Mouse (Mus musculus) intestine, postnatal 0 days (tissue): ENCODE measurements at regions not wholly inside any gene's neighbourhood (a gene's known extent, or its start where the extent isn't known, plus 50 kb on each side); places are given as distances from the start of the nearest gene placed in this dataset.

Experiments used
- ATAC-seq: fragments of 200-750 bp; cut with Nextera tagmentation; 2 replicates; pipeline ENCODE4 v1.8.0; 2017; ENCODE audit warnings: mild to moderate bottlenecking, moderate TSS enrichment, moderate library complexity
- H3K27ac ChIP-seq: fragments of 300-500 bp; sonication (generic); 2 replicates; pipeline ENCODE4 v1.5.1; 2014; ENCODE audit warnings: mild to moderate bottlenecking, low read depth, low read length, moderate library complexity
- H3K27me3 ChIP-seq: fragments of 300-500 bp; sonication (generic); replicated peaks from 2 replicates; pipeline ENCODE4 v1.6.1; 2014; ENCODE audit warnings: low read length, mixed read lengths; ENCODE audit not compliant: control insufficient read depth, insufficient read depth
- H3K36me3 ChIP-seq: fragments of 300-500 bp; sonication (generic); 2 replicates; pipeline ENCODE4 v1.6.1; 2014; ENCODE audit warnings: mild to moderate bottlenecking, moderate library complexity; ENCODE audit not compliant: control insufficient read depth, insufficient read depth
- H3K4me1 ChIP-seq: fragments of 300-500 bp; sonication (generic); replicated peaks from 2 replicates; pipeline ENCODE4 v1.6.1; 2014; ENCODE audit warnings: antibody characterized with exemption, low read length, mixed read lengths; ENCODE audit not compliant: control insufficient read depth, insufficient read depth
- H3K4me2 ChIP-seq: fragments of 300-500 bp; sonication (generic); replicated peaks from 2 replicates; pipeline ENCODE4 v1.6.1; 2014; ENCODE audit warnings: low read depth, mild to moderate bottlenecking, moderate library complexity
- H3K4me3 ChIP-seq: fragments of 300-500 bp; sonication (generic); 2 replicates; pipeline ENCODE4 v1.5.1; 2014; ENCODE audit warnings: low read depth, low read length
- H3K9ac ChIP-seq: fragments of 300-500 bp; sonication (generic); 2 replicates; pipeline ENCODE4 v1.6.1; 2014; ENCODE audit warnings: mild to moderate bottlenecking, low read depth, low read length
- H3K9me3 ChIP-seq: fragments of 300-500 bp; sonication (generic); 2 replicates; pipeline ENCODE4 v1.6.1; 2016; ENCODE audit warnings: mixed run types; ENCODE audit not compliant: control insufficient read depth
- CTCF ChIP-seq: sonication (generic); IDR thresholded peaks from 2 replicates; pipeline ENCODE4 v1.5.1; 2016; ENCODE audit warnings: low read depth, mild to moderate bottlenecking, control low read depth, antibody characterized with exemption, moderate library complexity
- WGBS: fragments of 180-500 bp; shearing (Covaris S2); extraction: QIAGEN DNeasy Blood & Tissue Kit; methylation state at CpG from one replicate; pipeline ENCODE4 v1.1.7; 2014; 5-methylcytosine and 5-hydroxymethylcytosine counted together

GRCm38 (mm10) chr9:33442266-33442665 lies 806.2 kb downstream of the Ets1 start:
- WGBS: 83% methylated on average over 5 of the region's 5 CpGs
- H3K9me3 ChIP-seq: no peaks in the 10 kb centered on the region
- no peak for TF ChIP-seq CTCF
- no peaks in the 10 kb centered on the region for H3K27me3 ChIP-seq
- no peak overlapping the region for H3K4me3 ChIP-seq
- no peak overlapping the region for H3K9ac ChIP-seq
- no peaks in the 10 kb centered on the region for H3K4me1 ChIP-seq
- H3K36me3 ChIP-seq: no peaks in the 10 kb centered on the region
- no peak for ATAC-seq
- no peak overlapping the region for H3K4me2 ChIP-seq
- H3K27ac ChIP-seq: no peak overlapping the region

- 76% methylated on average over 1 of the region's 1 CpGs for WGBS
- H3K27ac ChIP-seq: no peak overlapping the region
- no peak overlapping the region for H3K9ac ChIP-seq
- no peaks in the 10 kb centered on the region for H3K4me1 ChIP-seq
- no peaks in the 10 kb centered on the region for H3K36me3 ChIP-seq
- no peak for TF ChIP-seq CTCF
- no peaks in the 10 kb centered on the region for H3K9me3 ChIP-seq
- H3K27me3 ChIP-seq: no peaks in the 10 kb centered on the region
- H3K4me3 ChIP-seq: no peak overlapping the region
- no peak for ATAC-seq
- no peak overlapping the region for H3K4me2 ChIP-seq
Observed at GRCm38 (mm10) chr9:33445902-33446301, 809.9 kb downstream of the Ets1 start.

GRCm38 (mm10) chr9:33475106-33475505 lies 839.1 kb downstream of the Ets1 start:
- ATAC-seq: no peak

GRCm38 (mm10) chr9:33482845-33483540 lies 847.0 kb downstream of the Ets1 start:
- no peaks in the 10 kb centered on the region for H3K27me3 ChIP-seq
- no peak for TF ChIP-seq CTCF
- WGBS: 60% methylated on average over 5 of the region's 5 CpGs

More at GRCm38 (mm10) chr9:33475106-33475505, 839.1 kb downstream of the Ets1 start:
- 80% methylated on average over 2 of the region's 2 CpGs for WGBS
- Histone ChIP-seq H3K4me3 (no peak overlapping the region), H3K4me2 (no peak overlapping the region), H3K9me3 (no peaks in the 10 kb centered on the region), H3K9ac (no peak overlapping the region), H3K36me3 (no peaks in the 10 kb centered on the region), H3K4me1 (no peaks in the 10 kb centered on the region), H3K27me3 (no peaks in the 10 kb centered on the region), H3K27ac (no peak overlapping the region)
- TF ChIP-seq CTCF: no peak

GRCm38 (mm10) chr9:33483541-33483846 lies 847.5 kb downstream of the Ets1 start:
- no peak overlapping the region for H3K27ac ChIP-seq
- 59% methylated on average over 2 of the region's 2 CpGs for WGBS
- no peak overlapping the region for H3K4me2 ChIP-seq
- H3K27me3 ChIP-seq: no peaks in the 10 kb centered on the region
- H3K4me1 ChIP-seq: no peaks in the 10 kb centered on the region
- no peak for TF ChIP-seq CTCF
- no peak overlapping the region for H3K4me3 ChIP-seq
- no peak for ATAC-seq
- no peak overlapping the region for H3K9ac ChIP-seq
- no peaks in the 10 kb centered on the region for H3K9me3 ChIP-seq
- H3K36me3 ChIP-seq: no peaks in the 10 kb centered on the region

More at GRCm38 (mm10) chr9:33482845-33483540, 847.0 kb downstream of the Ets1 start:
- H3K36me3 ChIP-seq: no peaks in the 10 kb centered on the region
- H3K9ac ChIP-seq: no peak overlapping the region
- no peak overlapping the region for H3K4me2 ChIP-seq
- no peaks in the 10 kb centered on the region for H3K4me1 ChIP-seq
- no peaks in the 10 kb centered on the region for H3K9me3 ChIP-seq
- H3K4me3 ChIP-seq: no peak overlapping the region
- H3K27ac ChIP-seq: no peak overlapping the region
- no peak for ATAC-seq

GRCm38 (mm10) chr9:33533101-33533810 lies 897.2 kb downstream of the Ets1 start:
- H3K36me3 ChIP-seq: no peaks in the 10 kb centered on the region
- ATAC-seq: no peak
- no peaks in the 10 kb centered on the region for H3K9me3 ChIP-seq
- no peaks in the 10 kb centered on the region for H3K4me1 ChIP-seq
- H3K9ac ChIP-seq: no peak overlapping the region
- H3K4me2 ChIP-seq: no peak overlapping the region
- TF ChIP-seq CTCF: no peak
- H3K4me3 ChIP-seq: no peak overlapping the region
- H3K27ac ChIP-seq: no peak overlapping the region
- whole genome bisulfite sequencing: 78% methylated on average over 1 of the region's 1 CpGs
- no peaks in the 10 kb centered on the region for H3K27me3 ChIP-seq
